Mouse (Mus musculus): ENCODE measurements around the gene Swt1.

GRCm38 (mm10) chr1:151371543-151371942 lies 56.7 kb downstream of the Swt1 start:
- TF ChIP-seq USF1 (IDR thresholded peaks at IDR 0.05; ENCODE audit: low read depth) (no peak), CTCF (IDR thresholded peaks at IDR 0.05; ENCODE audit: control insufficient read depth, insufficient read depth, insufficient read length) (no peak), MAX (IDR thresholded peaks at IDR 0.05) (no peak), MYOG (IDR thresholded peaks at IDR 0.05; ENCODE audit: control insufficient read depth, extremely low read depth, insufficient read length) (no peak)

Measured in C2C12 (cell line).